Mouse (Mus musculus) megakaryocyte, embryonic 14.5 days (primary cell): Measurements from ENCODE around the gene Cobl. TPM values are rescaled to one million over a fixed set of nuclear protein-coding genes. Genes with fewer than 3 reads are reported as not detected.
A peak's percentile ranks its signal among the peaks of the same experiment; 100 is the strongest.

ENCODE experiments used
- H3K27me3 ChIP-seq: replicated peaks from 2 replicates; pipeline ENCODE3; 2012; ENCODE audit warnings: inconsistent platforms
- H3K36me3 ChIP-seq: replicated peaks from 2 replicates; pipeline ENCODE3; 2012; ENCODE audit warnings: low read length, inconsistent platforms, mixed read lengths
- H3K4me1 ChIP-seq: 2 replicates; pipeline ENCODE4 v1.6.1; 2012; ENCODE audit warnings: inconsistent platforms
- H3K4me3 ChIP-seq: replicated peaks from 2 replicates; pipeline ENCODE3; 2012; ENCODE audit warnings: moderate library complexity, mild to moderate bottlenecking, inconsistent platforms
- H3K9me3 ChIP-seq: 2 replicates; pipeline ENCODE4 v1.6.1; 2012; ENCODE audit warnings: inconsistent platforms
- FLI1 ChIP-seq: IDR thresholded peaks from 2 replicates; pipeline ENCODE4 v1.6.1; 2012; ENCODE audit warnings: low read length, inconsistent platforms, mixed read lengths
- GATA1 ChIP-seq: IDR thresholded peaks from 3 replicates; pipeline ENCODE4 v1.6.1; 2012; ENCODE audit warnings: mixed read lengths, low read length, inconsistent platforms, borderline replicate concordance
- polyA plus RNA-seq: library from polyadenylated mRNA; stranded (reverse); fragments of >175 nt; gene quantifications from 2 replicates; pipeline ENCODE4 v1.2.3, GENCODE M21; 2012; ENCODE audit warnings: low replicate concordance; ENCODE audit not compliant: insufficient read depth

Gene Cobl
- polyA plus RNA-seq = not detected in 2 replicates

DNA sequence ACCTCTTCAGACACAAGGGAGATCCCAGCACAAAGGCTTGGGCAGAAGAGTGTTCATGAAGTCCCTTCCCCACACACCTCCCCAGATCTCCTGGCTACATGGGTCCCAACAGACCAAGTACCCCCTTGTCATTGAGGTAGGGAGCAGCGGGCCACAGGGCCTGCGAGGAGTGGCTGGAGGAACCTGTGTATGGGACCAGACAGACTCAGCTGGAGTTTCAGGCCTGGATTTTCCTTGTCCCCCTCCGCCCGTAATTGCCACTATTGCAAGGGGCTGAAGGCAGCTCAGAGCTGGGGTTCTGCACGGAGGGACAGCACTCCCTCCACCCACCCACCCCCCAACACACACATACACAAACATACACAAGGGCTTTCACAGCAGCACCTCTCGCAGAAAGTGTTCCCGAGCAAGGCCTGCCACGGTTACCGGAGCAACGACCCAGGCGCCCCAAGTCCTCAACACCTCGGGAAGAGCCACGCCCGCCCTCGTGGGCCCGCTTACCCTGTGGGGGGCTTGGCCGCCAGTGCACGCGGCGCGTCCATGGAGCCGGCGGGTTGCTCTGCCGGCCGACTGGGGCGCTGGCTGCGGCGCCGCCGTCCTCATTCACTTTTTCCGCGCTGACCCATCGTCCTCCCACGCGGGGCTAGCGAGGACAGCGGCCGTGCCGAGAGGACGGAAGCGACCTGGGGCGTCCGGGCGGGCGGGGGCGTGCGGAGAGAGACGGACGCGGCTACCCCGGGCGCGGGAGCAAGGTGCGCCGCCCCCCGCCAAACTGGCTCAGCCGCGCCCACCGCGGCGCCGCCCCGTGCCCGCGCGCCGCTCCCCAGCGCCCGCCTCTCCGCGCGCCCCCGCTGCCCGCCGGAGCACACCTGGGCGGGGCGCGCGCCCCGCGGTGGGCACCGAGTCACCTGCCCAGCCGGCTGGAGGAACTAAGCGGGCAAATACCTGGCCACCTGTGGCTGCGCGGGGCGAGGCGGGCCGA, at the start of gene Cobl:
Gene Cobl, minus strand, starts transcription at position 780 of the 982 bp plus-strand sequence.
- H3K4me1 ChIP-seq = peaks cover 10% of the 10 kb centered on the region
- H3K9me3 ChIP-seq = peaks cover 7% of the 10 kb centered on the region; the same call in 1 of the 2 replicates
- H3K36me3 ChIP-seq = no peaks in the 10 kb centered on the region
- peak within 1 kb of the TSS; percentile 78 for H3K4me3 ChIP-seq
- peaks cover 33% of the 10 kb centered on the region for H3K27me3 ChIP-seq
- TF ChIP-seq GATA1 (no peak), FLI1 (no peak)

DNA sequence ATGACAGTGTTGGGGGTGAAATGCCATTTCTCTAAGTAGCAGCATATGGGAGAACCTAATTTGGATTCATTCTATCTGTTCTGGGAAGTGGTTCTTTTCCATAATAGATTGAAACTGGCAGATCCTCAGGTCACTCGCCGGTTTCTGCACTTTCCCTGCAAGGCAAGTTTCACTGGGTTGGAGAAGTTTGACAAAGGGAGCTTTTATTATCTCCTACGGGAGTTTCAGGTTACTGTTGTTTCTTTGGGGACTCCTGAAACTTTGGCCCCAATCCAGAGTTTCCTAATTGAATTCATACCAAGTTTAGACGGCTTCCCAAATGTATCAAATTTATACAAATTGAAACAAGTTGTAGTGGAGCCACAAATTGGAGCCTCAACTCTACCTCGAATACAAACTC, 49.0 kb upstream of the Cobl start:
- no peak overlapping the region for H3K4me3 ChIP-seq
- H3K9me3 ChIP-seq = no peaks in the 10 kb centered on the region
- H3K27me3 ChIP-seq = no peaks in the 10 kb centered on the region
- H3K4me1 ChIP-seq = no peaks in the 10 kb centered on the region
- H3K36me3 ChIP-seq = no peaks in the 10 kb centered on the region
- TF ChIP-seq FLI1 (no peak), GATA1 (no peak)

DNA sequence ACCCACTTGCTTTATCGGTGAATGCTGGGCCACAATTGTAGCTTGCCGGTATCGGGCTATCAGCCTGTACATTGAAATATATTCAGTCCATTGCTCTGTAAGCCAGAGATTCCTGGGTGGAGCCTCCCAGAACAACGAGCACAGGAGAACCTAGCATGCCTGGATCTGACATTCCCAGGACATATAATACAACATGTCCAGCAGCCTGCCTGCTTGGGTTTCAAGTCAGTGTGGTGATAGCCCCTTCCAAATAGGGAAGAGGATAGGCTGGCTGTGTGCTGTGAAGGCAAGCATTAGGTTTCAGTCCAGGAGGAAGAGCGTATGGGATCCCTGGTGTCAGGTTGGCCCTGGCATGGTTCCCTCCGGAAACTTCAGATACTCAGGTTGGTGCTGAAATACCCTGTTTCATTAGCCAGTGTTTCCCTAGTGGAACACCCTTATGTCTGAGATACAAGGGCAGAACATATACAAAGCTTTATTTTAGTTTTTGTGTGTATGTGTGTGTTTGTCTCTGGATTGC, 41.7 kb upstream of the Cobl start:
- Histone ChIP-seq H3K4me3 (no peak overlapping the region), H3K27me3 (no peaks in the 10 kb centered on the region), H3K36me3 (no peaks in the 10 kb centered on the region), H3K4me1 (no peaks in the 10 kb centered on the region), H3K9me3 (no peaks in the 10 kb centered on the region)
- TF ChIP-seq GATA1 (no peak), FLI1 (no peak)

DNA sequence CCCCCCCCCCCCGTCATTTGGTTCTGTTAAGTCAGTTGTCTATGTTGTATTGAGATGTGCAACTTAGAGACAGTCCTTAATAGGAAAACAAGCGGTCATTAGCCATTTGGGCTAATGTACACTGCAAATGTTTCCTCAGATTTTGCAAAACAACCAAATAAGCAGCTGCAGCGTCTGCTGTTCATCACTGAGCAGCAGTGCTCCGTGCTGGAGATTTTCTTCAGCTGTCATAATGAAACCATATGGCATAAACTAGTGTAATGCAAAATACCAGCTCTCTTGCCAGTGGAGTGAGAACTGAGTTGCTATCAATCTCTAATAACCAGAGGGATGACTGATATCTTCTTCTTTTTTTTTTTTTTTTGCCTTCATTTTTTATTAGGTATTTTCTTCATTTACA, 39.0 kb upstream of the Cobl start:
- Histone ChIP-seq H3K9me3 (no peaks in the 10 kb centered on the region), H3K27me3 (no peaks in the 10 kb centered on the region), H3K36me3 (no peaks in the 10 kb centered on the region), H3K4me3 (no peak overlapping the region), H3K4me1 (no peaks in the 10 kb centered on the region)
- TF ChIP-seq GATA1 (no peak), FLI1 (no peak)

DNA sequence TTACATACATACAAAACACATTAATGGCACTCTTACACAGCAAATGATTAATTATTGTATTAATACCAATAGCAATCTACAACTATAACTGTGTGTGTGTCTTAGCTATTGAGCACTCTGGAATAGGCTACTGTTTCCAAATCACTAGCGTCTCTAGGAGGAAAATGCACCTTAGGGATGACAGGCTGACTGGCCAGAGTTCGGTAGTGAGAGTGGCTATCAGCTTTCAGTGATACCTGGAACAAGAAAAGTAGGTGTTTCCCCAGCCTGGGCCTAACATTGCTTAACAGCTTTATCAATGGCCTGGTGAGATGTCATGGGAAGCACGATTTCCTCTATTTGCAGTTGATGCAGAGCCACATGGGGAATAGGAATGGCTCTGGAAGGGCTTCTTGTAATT, 37.0 kb upstream of the Cobl start:
- no peaks in the 10 kb centered on the region for H3K4me1 ChIP-seq
- H3K27me3 ChIP-seq = no peaks in the 10 kb centered on the region

DNA sequence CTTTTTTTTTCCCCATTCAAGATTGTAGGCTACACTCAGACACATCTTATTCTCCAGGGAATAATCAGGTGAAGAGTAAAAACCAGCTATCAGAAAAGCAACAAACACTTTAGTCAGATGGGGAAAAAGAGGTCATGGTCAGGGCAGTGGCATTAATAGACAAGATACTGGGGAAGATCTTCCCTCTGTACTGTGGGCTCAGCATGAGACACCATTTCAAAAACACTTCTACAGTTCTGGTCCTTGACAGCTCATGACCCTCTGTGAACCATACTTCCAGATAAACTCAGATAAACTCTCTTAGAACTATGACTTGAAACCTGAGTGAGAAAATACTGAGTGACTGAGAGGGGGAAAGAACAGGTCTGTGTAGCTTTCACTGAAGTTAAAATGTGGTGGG, 29.0 kb upstream of the Cobl start:
- TF ChIP-seq FLI1 (no peak), GATA1 (no peak)
- no peaks in the 10 kb centered on the region for H3K4me1 ChIP-seq
- H3K9me3 ChIP-seq = no peaks in the 10 kb centered on the region
- no peak overlapping the region for H3K4me3 ChIP-seq
- no peaks in the 10 kb centered on the region for H3K27me3 ChIP-seq
- H3K36me3 ChIP-seq = no peaks in the 10 kb centered on the region

More for the DNA sequence above, 37.0 kb upstream of the Cobl start:
- H3K4me3 ChIP-seq = no peak overlapping the region
- no peaks in the 10 kb centered on the region for H3K36me3 ChIP-seq
- no peaks in the 10 kb centered on the region for H3K9me3 ChIP-seq
- TF ChIP-seq GATA1 = no peak
- no peak for TF ChIP-seq FLI1

DNA sequence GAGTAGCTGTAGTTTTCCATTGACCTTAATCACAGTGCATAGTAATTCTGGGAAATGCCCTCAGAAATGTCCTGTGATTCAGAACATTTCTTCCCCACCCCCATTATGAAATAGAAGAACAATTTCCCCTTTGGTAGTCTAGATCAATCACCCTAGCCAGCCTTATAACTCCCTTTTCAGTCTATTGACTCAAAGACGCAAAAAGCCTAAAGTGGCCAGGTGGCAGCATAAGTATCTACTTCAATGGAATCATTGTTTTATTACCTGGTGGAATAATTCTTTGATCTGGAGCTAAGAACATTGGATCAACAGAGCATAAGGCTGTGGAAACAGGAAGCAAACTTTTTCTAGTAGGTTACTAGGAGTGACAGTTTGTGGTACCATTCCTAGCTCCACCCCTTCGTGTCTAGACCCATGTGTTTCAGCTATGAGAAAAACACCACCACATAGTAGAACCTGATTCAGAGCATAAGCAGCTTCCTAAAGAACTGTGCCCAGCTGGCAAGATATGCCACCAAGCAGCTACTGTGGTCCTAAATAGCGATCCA, 15.2 kb upstream of the Cobl start:
- no peak for TF ChIP-seq FLI1
- no peak for TF ChIP-seq GATA1
- no peaks in the 10 kb centered on the region for H3K4me1 ChIP-seq

DNA sequence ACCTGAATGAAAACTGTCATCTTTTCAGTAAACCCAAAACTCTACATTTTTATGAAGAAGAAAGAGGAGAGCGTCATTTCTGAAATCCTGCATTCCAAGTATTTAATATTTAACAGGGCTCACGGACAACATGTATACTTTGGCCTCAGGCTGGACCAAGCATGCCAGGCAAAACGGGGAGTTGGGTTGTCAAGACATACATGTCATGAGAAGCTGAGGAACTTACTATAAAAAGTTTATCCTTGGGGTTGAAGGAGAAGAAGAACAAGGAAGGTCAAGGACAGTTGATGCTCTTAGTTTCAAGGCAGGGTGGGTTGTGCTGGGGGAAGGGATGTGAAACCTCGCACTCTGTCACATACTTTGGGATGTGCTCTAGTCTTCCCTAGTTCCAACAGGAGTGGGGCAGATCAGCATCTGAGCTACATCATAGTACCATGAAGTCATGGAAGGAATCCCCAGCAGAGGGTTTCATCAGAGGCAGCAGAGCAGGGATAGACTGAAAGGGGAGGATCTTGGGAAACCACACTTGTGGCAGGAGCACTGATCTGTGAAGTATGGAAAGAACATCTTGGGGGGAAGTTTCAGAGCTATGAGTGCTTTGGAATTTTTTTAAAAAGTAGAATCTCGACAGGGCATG, 9.7 kb upstream of the Cobl start:
- no peak for TF ChIP-seq FLI1
- TF ChIP-seq GATA1 = no peak
- H3K4me1 ChIP-seq = no peaks in the 10 kb centered on the region
- no peaks in the 10 kb centered on the region for H3K27me3 ChIP-seq
- no peaks in the 10 kb centered on the region for H3K36me3 ChIP-seq
- no peak overlapping the region for H3K4me3 ChIP-seq
- no peaks in the 10 kb centered on the region for H3K9me3 ChIP-seq

More for the DNA sequence above, 15.2 kb upstream of the Cobl start:
- no peaks in the 10 kb centered on the region for H3K36me3 ChIP-seq
- H3K4me3 ChIP-seq = no peak overlapping the region
- H3K27me3 ChIP-seq = no peaks in the 10 kb centered on the region
- H3K9me3 ChIP-seq = no peaks in the 10 kb centered on the region

DNA sequence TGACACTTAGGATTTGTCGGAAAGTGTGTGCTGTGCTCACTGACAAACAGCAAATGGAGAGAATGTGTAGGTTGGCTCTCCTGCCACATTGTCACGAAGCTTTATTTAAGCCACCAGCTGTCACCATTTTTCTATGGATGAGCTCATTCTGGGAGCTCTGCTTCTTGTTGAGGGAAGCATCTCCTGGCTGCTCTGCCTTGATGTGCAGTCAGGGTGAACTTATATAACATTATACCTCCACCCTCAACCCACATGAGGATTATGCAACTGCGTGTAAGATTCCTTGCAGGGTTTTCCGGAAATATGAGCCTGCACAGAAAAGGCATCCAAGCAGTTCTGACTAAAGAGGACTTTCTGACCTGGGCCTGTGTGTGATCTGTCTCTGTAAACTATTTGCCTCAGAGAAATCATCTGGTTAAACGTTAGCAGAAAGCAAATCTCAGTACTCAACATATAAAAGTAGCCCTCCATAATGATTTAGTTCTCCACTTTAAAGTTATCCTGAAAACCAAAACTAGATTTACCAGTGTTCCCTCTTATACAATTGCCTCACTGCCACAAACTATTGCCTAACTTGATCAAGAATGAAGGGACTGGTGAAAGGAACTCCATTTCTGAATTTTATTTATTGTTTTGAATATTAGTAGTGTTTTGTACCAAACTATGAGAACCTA, 9.0 kb upstream of the Cobl start:
- H3K9me3 ChIP-seq = no peaks in the 10 kb centered on the region
- H3K4me3 ChIP-seq = no peak overlapping the region
- no peaks in the 10 kb centered on the region for H3K27me3 ChIP-seq
- no peaks in the 10 kb centered on the region for H3K36me3 ChIP-seq
- H3K4me1 ChIP-seq = no peaks in the 10 kb centered on the region
- TF ChIP-seq FLI1 = no peak
- no peak for TF ChIP-seq GATA1
